Mouse (Mus musculus) olfactory bulb, adult 2 months (tissue): Measurements from ENCODE around the gene F11. TPM values are rescaled to one million over a fixed set of nuclear protein-coding genes. Genes with fewer than 3 reads are reported as not detected.

Source experiments
- H3K27ac ChIP-seq: fragments of 200-500 bp; 2 replicates; pipeline ENCODE4 v1.5.1; 2012; ENCODE audit warnings: low read depth, low read length; ENCODE audit not compliant: insufficient read depth
- H3K4me1 ChIP-seq: fragments of 200-500 bp; 2 replicates; pipeline ENCODE4 v1.6.1; 2012; ENCODE audit warnings: low read length; ENCODE audit not compliant: control insufficient read depth, insufficient read depth
- H3K4me3 ChIP-seq: fragments of 200-500 bp; 2 replicates; pipeline ENCODE4 v1.5.1; 2012; ENCODE audit warnings: mild to moderate bottlenecking, low read depth, low read length, moderate library complexity; ENCODE audit not compliant: insufficient read depth
- CTCF ChIP-seq: fragments of 200-500 bp; IDR thresholded peaks from 2 replicates; pipeline ENCODE4 v1.5.1; 2012; ENCODE audit warnings: low read depth, mild to moderate bottlenecking, low read length, moderate library complexity; ENCODE audit not compliant: insufficient read depth
- POLR2A ChIP-seq: fragments of 200-500 bp; IDR thresholded peaks from 2 replicates; pipeline ENCODE4 v1.6.1; 2012; ENCODE audit warnings: mild to moderate bottlenecking, low read depth, low read length, moderate library complexity; ENCODE audit not compliant: insufficient read depth
- WGBS: fragments of 180-500 bp; shearing (Covaris S2); methylation state at CpG from one replicate; pipeline ENCODE4 v1.1.7; 2018; 5-methylcytosine and 5-hydroxymethylcytosine counted together
- polyA plus RNA-seq: library from polyadenylated mRNA; stranded (reverse); fragments of >200 nt; gene quantifications from 2 replicates; pipeline ENCODE4 v1.2.4, GENCODE M21; 2012; ENCODE audit warnings: low replicate concordance; ENCODE audit not compliant: missing spikeins, insufficient read depth, insufficient read length

Gene F11
- polyA plus RNA-seq, 1 experiment: not detected

DNA sequence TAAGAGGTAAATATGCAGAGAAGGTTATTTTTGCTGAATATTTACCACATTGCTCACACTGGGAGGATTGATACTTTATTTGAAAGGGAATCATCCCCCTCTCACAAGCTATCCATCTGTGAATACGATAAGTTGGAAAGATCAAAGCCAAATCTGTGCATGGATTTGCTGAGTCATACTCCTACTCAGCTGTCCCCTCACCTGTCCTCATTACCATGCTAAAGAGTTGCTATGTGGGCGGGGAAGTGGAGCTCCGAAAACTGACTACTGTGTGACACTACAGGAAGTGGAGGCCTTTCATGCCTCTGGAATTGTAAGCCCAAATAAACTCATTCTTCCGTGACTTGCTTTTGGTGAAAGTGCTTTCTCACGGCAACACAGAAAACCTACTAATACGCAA is 26.6 kb downstream of the F11 start:
- no peak for TF ChIP-seq CTCF
- H3K4me3 ChIP-seq: no peak overlapping the region
- no peak overlapping the region for H3K27ac ChIP-seq
- H3K4me1 ChIP-seq: 0 out of 2 replicates have a peak, but pooled peaks cover 3% of the 10 kb centered on the region
- WGBS: 89% methylated on average over 6 of the region's 6 CpGs

- 82% methylated on average over 3 of the region's 3 CpGs for WGBS
- Histone ChIP-seq H3K27ac (no peak overlapping the region), H3K4me3 (no peak overlapping the region), H3K4me1 (0 out of 2 replicates have a peak, but pooled peaks cover 3% of the 10 kb centered on the region)
- TF ChIP-seq POLR2A (no peak), CTCF (no peak)
These were observed 28.6 kb downstream of the F11 start for GRCm38 (mm10) chr8:45233256-45233655.

DNA sequence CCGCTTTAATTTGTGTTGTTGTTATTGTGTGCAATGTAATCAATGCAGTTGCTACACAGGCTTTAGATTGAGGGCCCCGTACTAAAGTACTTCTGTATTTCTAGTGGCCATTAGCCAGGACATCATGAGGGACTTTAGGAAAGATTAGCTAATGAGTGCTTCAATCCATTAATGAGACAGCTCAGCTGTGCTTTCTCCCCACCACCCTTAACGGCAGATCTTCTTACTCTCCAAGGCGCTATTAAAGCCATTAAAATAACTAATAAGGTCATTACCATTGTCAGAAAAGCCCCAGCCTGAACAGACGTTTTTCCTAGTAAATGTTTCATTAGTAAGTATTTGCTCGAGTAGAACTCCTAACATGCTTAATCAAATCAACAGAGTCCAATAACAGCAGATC is 59.4 kb downstream of the F11 start:
- Histone ChIP-seq H3K4me3 (no peak overlapping the region), H3K4me1 (no peaks in the 10 kb centered on the region), H3K27ac (no peak overlapping the region)
- WGBS: 32% methylated on average over 6 of the region's 6 CpGs
- TF ChIP-seq CTCF (no peak), POLR2A (no peak)

GRCm38 (mm10) chr8:45201605-45202004 is 60.2 kb downstream of the F11 start:
- H3K4me3 ChIP-seq: no peak overlapping the region
- TF ChIP-seq CTCF (no peak), POLR2A (no peak)
- 57% methylated on average over 5 of the region's 5 CpGs for WGBS
- no peaks in the 10 kb centered on the region for H3K4me1 ChIP-seq
- H3K27ac ChIP-seq: no peak overlapping the region

DNA sequence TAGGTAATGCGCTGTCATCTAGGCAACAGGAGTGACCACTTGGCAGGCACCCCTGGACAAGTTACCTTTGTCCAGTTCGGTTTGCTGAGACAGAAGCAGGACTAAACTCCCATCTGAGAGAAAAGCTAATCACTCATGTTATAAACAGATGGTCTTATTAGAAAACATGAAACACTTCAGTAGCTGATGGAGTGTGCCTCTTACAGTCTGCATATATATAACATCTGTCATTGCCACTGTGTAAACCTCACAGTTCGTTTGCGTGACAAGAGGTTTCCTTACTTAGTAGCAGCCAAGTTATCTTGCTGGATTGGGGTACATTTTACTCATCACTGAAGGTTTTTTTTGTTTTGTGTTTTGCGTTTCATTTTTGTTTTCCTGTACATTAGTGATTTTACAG is 64.5 kb downstream of the F11 start:
- Histone ChIP-seq H3K4me3 (no peak overlapping the region), H3K27ac (no peak overlapping the region), H3K4me1 (no peaks in the 10 kb centered on the region)
- 95% methylated on average over 5 of the region's 5 CpGs for WGBS
- TF ChIP-seq POLR2A (no peak), CTCF (no peak)

- Histone ChIP-seq H3K27ac (no peak overlapping the region), H3K4me3 (no peak overlapping the region), H3K4me1 (no peaks in the 10 kb centered on the region)
- TF ChIP-seq CTCF (no peak), POLR2A (no peak)
- WGBS: 84% methylated on average over 8 of the region's 8 CpGs
These were observed 65.8 kb downstream of the F11 start for GRCm38 (mm10) chr8:45195954-45196526.

Other genes starting within 250 kb of the F11 start
- not detected in 2 replicates for gene Mtnr1a, start 192.9 kb downstream of the F11 start, polyA plus RNA-seq
- gene Klkb1, start 32.8 kb upstream of the F11 start, polyA plus RNA-seq: not detected in 2 replicates
- not detected in 2 replicates for gene Gm45753, start 46.4 kb upstream of the F11 start, polyA plus RNA-seq
- not detected in 2 replicates for gene Cyp4v3, start 71.2 kb upstream of the F11 start, polyA plus RNA-seq
- gene Fam149a, start 120.3 kb upstream of the F11 start, polyA plus RNA-seq: not detected in 2 replicates
- not detected in 2 replicates for gene Tlr3, start 149.0 kb upstream of the F11 start, polyA plus RNA-seq
- gene Sorbs2, start 245.8 kb upstream of the F11 start, polyA plus RNA-seq: not detected in 2 replicates